18 mouse cellular contexts compared by ENCODE assay signal in genomic region chr9:114610266-114610665, GRCm38 (mm10). TPM values are rescaled to one million over a fixed set of nuclear protein-coding genes. Genes with fewer than 3 reads are reported as not detected.
"Had no signal": no experiment of that assay in that cellular context is flagged by ENCODE, and none has a peak within 500 bp of the region (broad histone marks: within the 10 kb centered on the region; RNA-seq: fewer than 3 reads in every experiment).

No protein-coding gene starts in this region.

- H3K4me2 ChIP-seq: limb, embryonic 12.5 days; limb, embryonic 15.5 days; lung, embryonic 14.5 days; midbrain, embryonic 13.5 days had no signal

- ATAC-seq: intestine, embryonic 16.5 days; lung, postnatal 0 days; midbrain, embryonic 13.5 days had no signal

- DNase-seq: kidney, adult 2 months; kidney, postnatal 25 days; layer of hippocampus, adult 9-11 months; lung, embryonic 14.5 days; thymus, adult 18-20 months; thymus, postnatal 4 days had no signal

- H3K9me3 ChIP-seq: limb, embryonic 12.5 days; limb, embryonic 15.5 days had no signal

- H3K4me3 ChIP-seq: layer of hippocampus, adult 2 months; limb, embryonic 12.5 days; limb, embryonic 15.5 days; midbrain, embryonic 10.5 days; midbrain, embryonic 13.5 days had no signal

- H3K27ac ChIP-seq: kidney, postnatal 0 days; layer of hippocampus, adult 2 months; limb, embryonic 12.5 days; limb, embryonic 15.5 days; macrophage; midbrain, embryonic 10.5 days; midbrain, embryonic 13.5 days had no signal

- H3K4me1 ChIP-seq: limb, embryonic 12.5 days; limb, embryonic 15.5 days; midbrain, embryonic 10.5 days; midbrain, embryonic 13.5 days had no signal

- H3K9ac ChIP-seq: limb, embryonic 12.5 days; limb, embryonic 15.5 days; lung, embryonic 14.5 days; midbrain, embryonic 13.5 days had no signal

- H3K27me3 ChIP-seq: limb, embryonic 12.5 days; limb, embryonic 15.5 days; midbrain, embryonic 13.5 days had no signal

RNA-seq across cellular contexts. Expression of gene Trim71, which starts 46.1 kb away (rescaled TPM):
- total RNA-seq: megakaryocyte, adult 5-6 weeks had no signal
- polyA plus RNA-seq: large intestine, adult 2 months; macrophage; small intestine, adult 2 months had no signal
